ENCODE assay signal across 14 mouse cellular contexts in genomic region chr7:111004136-111004840, GRCm38 (mm10). TPM values are rescaled to one million over a fixed set of nuclear protein-coding genes. Genes with fewer than 3 reads are reported as not detected.
DNase-seq lines count a peak whose midpoint lies in the region; ATAC-seq and TF ChIP-seq lines count a peak whose summit lies in the region.
"Had no signal": no experiment of that assay in that cellular context is flagged by ENCODE, and none has a peak within 500 bp of the region (broad histone marks: within the 10 kb centered on the region; RNA-seq: fewer than 3 reads in every experiment).

No protein-coding gene starts in this region.

- no peak overlapping the region for H3K9ac ChIP-seq in liver, postnatal 0 days (replicated peaks)
- H3K9ac ChIP-seq in kidney, embryonic 15.5 days = no peak overlapping the region
- H3K9ac ChIP-seq: limb, embryonic 15.5 days; midbrain, embryonic 15.5 days had no signal

- H3K9me3 ChIP-seq in liver, postnatal 0 days (ENCODE audit: low read length) = no peaks in the 10 kb centered on the region
- H3K9me3 ChIP-seq in kidney, embryonic 15.5 days (replicated peaks) = no peaks in the 10 kb centered on the region
- H3K9me3 ChIP-seq: forebrain, embryonic 10.5 days; limb, embryonic 15.5 days; midbrain, embryonic 15.5 days had no signal

- H3K27me3 ChIP-seq in liver, postnatal 0 days (ENCODE audit: insufficient read depth, low read length) = no peaks in the 10 kb centered on the region
- no peaks in the 10 kb centered on the region for H3K27me3 ChIP-seq in kidney, embryonic 15.5 days
- H3K27me3 ChIP-seq: limb, embryonic 15.5 days; midbrain, embryonic 15.5 days had no signal

- WGBS in liver, postnatal 0 days (ENCODE audit: insufficient replicate concordance) = 57% methylated on average over 3 of the region's 3 CpGs
- WGBS in kidney, embryonic 15.5 days = 89% methylated on average over 3 of the region's 3 CpGs

- peak; percentile 96 for TF ChIP-seq EP300 in liver, postnatal 0 days (IDR thresholded peaks at IDR 0.05; ENCODE audit: low read depth)

- no peak overlapping the region for H3K4me3 ChIP-seq in liver, postnatal 0 days (ENCODE audit: low read depth, low read length)
- no peak overlapping the region for H3K4me3 ChIP-seq in kidney, embryonic 15.5 days (replicated peaks)
- H3K4me3 ChIP-seq: forebrain, embryonic 10.5 days; limb, embryonic 15.5 days; midbrain, embryonic 15.5 days had no signal

- H3K4me2 ChIP-seq in liver, postnatal 0 days (ENCODE audit: low read depth, low read length) = peak overlapping the region; percentile 48
- H3K4me2 ChIP-seq in kidney, embryonic 15.5 days = no peak overlapping the region
- H3K4me2 ChIP-seq: limb, embryonic 15.5 days; midbrain, embryonic 15.5 days had no signal

- H3K27ac ChIP-seq in liver, postnatal 0 days (ENCODE audit: low read depth) = peak overlapping the region; percentile 62
- H3K27ac ChIP-seq in kidney, embryonic 15.5 days = no peak overlapping the region
- H3K27ac ChIP-seq: forebrain, embryonic 10.5 days; limb, embryonic 15.5 days; midbrain, embryonic 15.5 days had no signal

- no peak for TF ChIP-seq CTCF in liver, postnatal 0 days (IDR thresholded peaks at IDR 0.05; ENCODE audit: low read depth)

- peaks cover 23% of the 10 kb centered on the region for H3K4me1 ChIP-seq in liver, postnatal 0 days (ENCODE audit: insufficient read depth)
- no peaks in the 10 kb centered on the region for H3K4me1 ChIP-seq in kidney, embryonic 15.5 days
- H3K4me1 ChIP-seq: forebrain, embryonic 10.5 days; limb, embryonic 15.5 days; midbrain, embryonic 15.5 days had no signal

- H3K36me3 ChIP-seq in liver, postnatal 0 days (replicated peaks; ENCODE audit: insufficient read depth, low read length) = no peaks in the 10 kb centered on the region
- no peaks in the 10 kb centered on the region for H3K36me3 ChIP-seq in kidney, embryonic 15.5 days
- H3K36me3 ChIP-seq: forebrain, embryonic 10.5 days; limb, embryonic 15.5 days; midbrain, embryonic 15.5 days had no signal

- DNase-seq in spleen, adult 12 weeks (ENCODE audit: low spot score) = peak; percentile 49
- no peak for DNase-seq in spleen, adult 18-20 months
- peak; percentile 58 for DNase-seq in liver, postnatal 0 days
- DNase-seq in cerebellum, adult 8-10 months = no peak
- DNase-seq in layer of hippocampus, postnatal 10 days (ENCODE audit: low spot score in 2 of 2) = no peak
- DNase-seq: cerebellum, adult 18-20 months; heart, postnatal 10 days; right cerebral cortex, postnatal 4 days had no signal

- ATAC-seq in erythroid progenitor cell, adult 5-6 weeks (replicated peaks; ENCODE audit: low FRiP score, poor library complexity, severe bottlenecking) = peak; percentile 89
- peak; percentile 96 for ATAC-seq in liver, postnatal 0 days
- no peak for ATAC-seq in granulocyte monocyte progenitor cell, adult 5-6 weeks (replicated peaks; ENCODE audit: poor library complexity, severe bottlenecking)
- ATAC-seq in kidney, embryonic 15.5 days (replicated peaks; ENCODE audit: low FRiP score) = no peak
- ATAC-seq: midbrain, embryonic 15.5 days had no signal

RNA-seq across cellular contexts. Expression of gene Mrvi1, which starts 22.0 kb away (rescaled TPM):
- total RNA-seq in erythroid progenitor cell, adult 5-6 weeks (2015; ENCODE audit: low replicate concordance) = 1.3 and 1.8 TPM in 2 replicates
- under 0.01 and 0.23 TPM in 2 replicates for total RNA-seq in erythroid progenitor cell, adult 5-6 weeks (2017; ENCODE audit: low replicate concordance)
- 5.3 and 8.4 TPM in 2 replicates for polyA plus RNA-seq in liver, postnatal 0 days (2015; fragmentation: Nextera tagmentation; extraction: Ambion mirVana)
- total RNA-seq in granulocyte monocyte progenitor cell, adult 5-6 weeks (2014; fragmentation: Nextera tagmentation) = 0.41 TPM in 1 of 2 replicates, not detected in the other
- 0.09 and 0.21 TPM in 2 replicates for total RNA-seq in granulocyte monocyte progenitor cell, adult 5-6 weeks (2017)
- 1 to 10 TPM; 1.3 to 1.7 TPM for total RNA-seq in layer of hippocampus, postnatal 10 days (2021)
- 11.1 and 15.8 TPM in 2 replicates for polyA plus RNA-seq in kidney, embryonic 15.5 days (2015; fragmentation: Nextera tagmentation; extraction: Ambion mirVana)

RNA-seq across cellular contexts. Expression of gene Ctr9, which starts 24.5 kb away (rescaled TPM):
- 9.6 and 13.7 TPM in 2 replicates for total RNA-seq in erythroid progenitor cell, adult 5-6 weeks (2015; ENCODE audit: low replicate concordance)
- 21.9 and 28.9 TPM in 2 replicates for total RNA-seq in erythroid progenitor cell, adult 5-6 weeks (2017; ENCODE audit: low replicate concordance)
- polyA plus RNA-seq in liver, postnatal 0 days (2015; fragmentation: Nextera tagmentation; extraction: Ambion mirVana) = 15.2 and 16.8 TPM in 2 replicates
- total RNA-seq in granulocyte monocyte progenitor cell, adult 5-6 weeks (2014; fragmentation: Nextera tagmentation) = 56.3 and 61.6 TPM in 2 replicates
- total RNA-seq in granulocyte monocyte progenitor cell, adult 5-6 weeks (2017) = 67.6 and 78.4 TPM in 2 replicates
- total RNA-seq in layer of hippocampus, postnatal 10 days (2021) = 10 to 100 TPM; 57.3 to 60.5 TPM
- 71.6 and 78.1 TPM in 2 replicates for polyA plus RNA-seq in kidney, embryonic 15.5 days (2015; fragmentation: Nextera tagmentation; extraction: Ambion mirVana)

Comparison
In these comparisons a context has a peak if more than half of its experiments do, and no peak if none do; other contexts are left out.
1. DNase-seq: peak in spleen, adult 12 weeks (single experiment) and liver, postnatal 0 days (single experiment); none in spleen, adult 18-20 months (0 of 2), cerebellum, adult 8-10 months (single experiment) and layer of hippocampus, postnatal 10 days (0 of 2).
2. ATAC-seq: peak in erythroid progenitor cell, adult 5-6 weeks (single experiment) and liver, postnatal 0 days (single experiment); none in granulocyte monocyte progenitor cell, adult 5-6 weeks (single experiment) and kidney, embryonic 15.5 days (single experiment).